Mouse (Mus musculus) midbrain, embryonic 14.5 days (tissue): ENCODE data around the gene Pcdh15. TPM values are rescaled to one million over a fixed set of nuclear protein-coding genes. Genes with fewer than 3 reads are reported as not detected.
A peak's percentile ranks its signal among the peaks of the same experiment; 100 is the strongest.

Experiments used
- ATAC-seq: fragments of 200-750 bp; cut with Nextera tagmentation; 2 replicates; pipeline ENCODE4 v1.8.0; 2017; ENCODE audit warnings: moderate number of reproducible peaks, moderate library complexity; ENCODE audit not compliant: low FRiP score, low TSS enrichment
- DNase-seq: peaks from one replicate; pipeline ENCODE4 v3.0.0-alpha.2; 2015
- H3K27ac ChIP-seq: fragments of 300-500 bp; sonication (generic); replicated peaks from 2 replicates; pipeline ENCODE4 v1.5.1; 2014; ENCODE audit warnings: mild to moderate bottlenecking, low read depth, low read length, moderate library complexity
- H3K27me3 ChIP-seq: fragments of 300-500 bp; sonication (generic); 2 replicates; pipeline ENCODE4 v1.6.1; 2014; ENCODE audit warnings: low read length, control low read depth, mixed read lengths; ENCODE audit not compliant: control insufficient read depth, insufficient read depth
- H3K36me3 ChIP-seq: fragments of 300-500 bp; sonication (generic); 2 replicates; pipeline ENCODE4 v1.6.1; 2014; ENCODE audit warnings: low read length, control low read depth; ENCODE audit not compliant: control insufficient read depth, insufficient read depth
- H3K4me1 ChIP-seq: fragments of 300-500 bp; sonication (generic); 2 replicates; pipeline ENCODE4 v1.6.1; 2014; ENCODE audit warnings: mild to moderate bottlenecking, antibody characterized with exemption, low read length, control low read depth; ENCODE audit not compliant: control insufficient read depth, insufficient read depth
- H3K4me2 ChIP-seq: fragments of 300-500 bp; sonication (generic); 2 replicates; pipeline ENCODE4 v1.6.1; 2014; ENCODE audit warnings: mild to moderate bottlenecking, low read length, moderate library complexity
- H3K4me3 ChIP-seq: fragments of 300-500 bp; sonication (generic); replicated peaks from 2 replicates; pipeline ENCODE4 v1.5.1; 2014; ENCODE audit warnings: low read depth, low read length
- H3K9ac ChIP-seq: fragments of 300-500 bp; sonication (generic); replicated peaks from 2 replicates; pipeline ENCODE4 v1.6.1; 2014; ENCODE audit warnings: mild to moderate bottlenecking, low read length, moderate library complexity
- H3K9me3 ChIP-seq: fragments of 300-500 bp; sonication (generic); 2 replicates; pipeline ENCODE4 v1.6.1; 2016; ENCODE audit warnings: low read length, control low read depth, mixed read lengths; ENCODE audit not compliant: control insufficient read depth
- WGBS: fragments of 180-500 bp; shearing (Covaris S2); extraction: QIAGEN DNeasy Blood & Tissue Kit; methylation state at CpG from one replicate; pipeline ENCODE4 v1.1.7; 2014; 5-methylcytosine and 5-hydroxymethylcytosine counted together
- polyA plus RNA-seq: library from polyadenylated mRNA; unstranded; fragments of >200 nt; fragmentation: Nextera tagmentation; extraction: Ambion mirVana; gene quantifications from 2 replicates; pipeline ENCODE4 v1.2.1, GENCODE M21; 2014

Gene Pcdh15
- polyA plus RNA-seq, 1 experiment from 2014 or later, result 10.4 TPM

- Histone ChIP-seq H3K9me3 (no peaks in the 10 kb centered on the region), H3K4me1 (no peaks in the 10 kb centered on the region), H3K4me3 (no peak overlapping the region), H3K36me3 (no peaks in the 10 kb centered on the region), H3K27ac (no peak overlapping the region), H3K9ac (no peak overlapping the region), H3K4me2 (no peak overlapping the region), H3K27me3 (no peaks in the 10 kb centered on the region)
- DNase-seq (peak; percentile 12), ATAC-seq (no peak; the same call in 1 of the 2 replicates)
- 72% methylated on average over 4 of the region's 4 CpGs for WGBS
Measured at GRCm38 (mm10) chr10:73280438-73280837, 181.3 kb downstream of the Pcdh15 start.

- Histone ChIP-seq H3K36me3 (no peaks in the 10 kb centered on the region), H3K4me2 (no peak overlapping the region), H3K4me1 (no peaks in the 10 kb centered on the region), H3K4me3 (no peak overlapping the region), H3K9ac (no peak overlapping the region), H3K27me3 (no peaks in the 10 kb centered on the region), H3K27ac (no peak overlapping the region), H3K9me3 (no peaks in the 10 kb centered on the region)
- DNase-seq (no peak), ATAC-seq (no peak)
- 65% methylated on average over 5 of the region's 5 CpGs for WGBS
Measured at GRCm38 (mm10) chr10:73296456-73296855, 197.3 kb downstream of the Pcdh15 start.

- DNase-seq, result no peak
- H3K4me3 ChIP-seq, result no peak overlapping the region
- H3K27me3 ChIP-seq, result no peaks in the 10 kb centered on the region
- H3K36me3 ChIP-seq, result no peaks in the 10 kb centered on the region
- H3K9ac ChIP-seq, result no peak overlapping the region
- no peaks in the 10 kb centered on the region for H3K4me1 ChIP-seq
- no peak overlapping the region for H3K4me2 ChIP-seq
- no peak for ATAC-seq
- H3K27ac ChIP-seq, result no peak overlapping the region
- no peaks in the 10 kb centered on the region for H3K9me3 ChIP-seq
- 83% methylated on average over 8 of the region's 8 CpGs for WGBS
Measured at GRCm38 (mm10) chr10:73301951-73302350, 202.8 kb downstream of the Pcdh15 start.

GRCm38 (mm10) chr10:73306677-73307076 is 207.5 kb downstream of the Pcdh15 start:
- DNase-seq, result no peak
- 97% methylated on average over 1 of the region's 1 CpGs for WGBS
- Histone ChIP-seq H3K27me3 (no peaks in the 10 kb centered on the region), H3K9ac (no peak overlapping the region), H3K36me3 (no peaks in the 10 kb centered on the region), H3K4me3 (no peak overlapping the region), H3K4me1 (no peaks in the 10 kb centered on the region), H3K9me3 (no peaks in the 10 kb centered on the region), H3K27ac (no peak overlapping the region), H3K4me2 (no peak overlapping the region)
- ATAC-seq, result no peak

GRCm38 (mm10) chr10:73326861-73327260 is 227.7 kb downstream of the Pcdh15 start:
- Histone ChIP-seq H3K4me1 (no peaks in the 10 kb centered on the region), H3K27ac (no peak overlapping the region), H3K9ac (no peak overlapping the region), H3K4me2 (no peak overlapping the region), H3K36me3 (no peaks in the 10 kb centered on the region), H3K4me3 (no peak overlapping the region), H3K9me3 (no peaks in the 10 kb centered on the region), H3K27me3 (no peaks in the 10 kb centered on the region)
- WGBS, result 93% methylated on average over 7 of the region's 7 CpGs
- DNase-seq, result no peak
- no peak for ATAC-seq

GRCm38 (mm10) chr10:73333426-73333825 is 234.3 kb downstream of the Pcdh15 start:
- no peaks in the 10 kb centered on the region for H3K4me1 ChIP-seq
- DNase-seq (no peak), ATAC-seq (no peak)
- no peaks in the 10 kb centered on the region for H3K36me3 ChIP-seq
- H3K9ac ChIP-seq, result no peak overlapping the region
- H3K9me3 ChIP-seq, result no peaks in the 10 kb centered on the region
- H3K4me2 ChIP-seq, result no peak overlapping the region
- H3K27me3 ChIP-seq, result no peaks in the 10 kb centered on the region
- no peak overlapping the region for H3K27ac ChIP-seq
- WGBS, result 84% methylated on average over 1 of the region's 1 CpGs
- no peak overlapping the region for H3K4me3 ChIP-seq

- H3K27ac ChIP-seq, result no peak overlapping the region
- H3K4me2 ChIP-seq, result no peak overlapping the region
- H3K4me1 ChIP-seq, result no peaks in the 10 kb centered on the region
- no peak for DNase-seq
- no peaks in the 10 kb centered on the region for H3K27me3 ChIP-seq
- no peak overlapping the region for H3K9ac ChIP-seq
- no peak for ATAC-seq
- no peaks in the 10 kb centered on the region for H3K9me3 ChIP-seq
- H3K4me3 ChIP-seq, result no peak overlapping the region
- H3K36me3 ChIP-seq, result no peaks in the 10 kb centered on the region
- 91% methylated on average over 2 of the region's 2 CpGs for WGBS
Measured at GRCm38 (mm10) chr10:73379001-73379400, 279.9 kb downstream of the Pcdh15 start.

GRCm38 (mm10) chr10:73384003-73384402 is 284.9 kb downstream of the Pcdh15 start:
- Histone ChIP-seq H3K36me3 (no peaks in the 10 kb centered on the region), H3K4me2 (no peak overlapping the region), H3K9me3 (no peaks in the 10 kb centered on the region), H3K27me3 (no peaks in the 10 kb centered on the region), H3K4me3 (no peak overlapping the region), H3K9ac (no peak overlapping the region), H3K27ac (no peak overlapping the region), H3K4me1 (no peaks in the 10 kb centered on the region)
- 84% methylated on average over 2 of the region's 2 CpGs for WGBS
- ATAC-seq, result no peak
- DNase-seq, result no peak

GRCm38 (mm10) chr10:73400426-73400825 is 301.3 kb downstream of the Pcdh15 start:
- WGBS, result 86% methylated on average over 1 of the region's 1 CpGs
- peak; percentile 8 for DNase-seq
- Histone ChIP-seq H3K27me3 (no peaks in the 10 kb centered on the region), H3K4me1 (no peaks in the 10 kb centered on the region), H3K9ac (no peak overlapping the region), H3K36me3 (no peaks in the 10 kb centered on the region), H3K9me3 (no peaks in the 10 kb centered on the region), H3K27ac (no peak overlapping the region), H3K4me2 (no peak overlapping the region), H3K4me3 (no peak overlapping the region)
- ATAC-seq, result no peak
